In the genomic region with DNA sequence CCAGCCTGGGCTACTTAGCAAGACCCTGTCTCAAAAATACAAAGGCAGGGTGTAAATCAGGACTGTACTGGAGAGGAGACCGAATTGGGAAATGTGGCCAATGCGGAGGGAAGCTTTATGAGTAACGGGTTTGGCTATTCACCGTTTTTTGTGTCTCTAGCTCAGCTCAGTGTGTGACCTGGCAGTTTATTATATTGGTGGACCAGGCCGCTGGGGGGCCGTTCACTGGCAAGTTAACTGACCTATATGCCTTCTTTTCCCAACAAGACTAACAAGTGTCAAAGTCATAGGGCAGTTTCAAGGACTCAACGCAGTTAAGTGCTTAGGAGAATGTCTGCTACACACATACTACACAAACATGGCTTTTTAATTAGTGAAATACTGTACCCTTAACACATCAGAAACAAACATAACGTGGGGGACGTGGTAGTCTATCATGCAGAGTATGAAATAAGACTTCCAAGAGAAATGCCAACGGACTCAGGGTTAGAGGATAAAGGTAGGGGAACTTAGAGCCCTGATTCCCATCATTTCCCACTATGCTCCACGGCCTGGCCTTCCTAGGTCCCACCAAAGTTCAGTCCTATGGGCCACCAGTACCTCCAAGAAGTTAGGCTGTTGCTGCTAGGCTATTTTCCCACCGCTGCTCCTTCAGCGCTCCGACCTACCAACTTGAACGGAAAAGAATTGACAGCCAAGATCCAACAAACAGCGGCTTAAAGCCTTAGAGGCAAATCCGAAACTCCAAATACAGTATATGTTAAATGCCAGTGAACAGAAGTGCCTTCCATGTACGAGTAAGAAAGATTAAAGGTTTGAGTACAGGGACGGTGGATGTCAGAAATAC, we compare ENCODE assay signal across 8 mouse cellular contexts. TPM values are rescaled to one million over a fixed set of nuclear protein-coding genes. Genes with fewer than 3 reads are reported as not detected.
DNase-seq lines count a peak whose midpoint lies in the region; ATAC-seq and TF ChIP-seq lines count a peak whose summit lies in the region.

No protein-coding gene starts in this region.

- no peak for ATAC-seq in forebrain, embryonic 15.5 days (replicated peaks)
- no peak for ATAC-seq in liver, embryonic 14.5 days (ENCODE audit: insufficient read depth)
- ATAC-seq in erythroid progenitor cell, adult 5-6 weeks (replicated peaks; ENCODE audit: low FRiP score, poor library complexity, severe bottlenecking), result no peak

- 45% methylated on average over 19 of the region's 19 CpGs for WGBS in forebrain, embryonic 15.5 days
- WGBS in liver, embryonic 14.5 days (ENCODE audit: insufficient replicate concordance), result 43% methylated on average over 19 of the region's 19 CpGs

- H3K4me1 ChIP-seq in E14TG2a.4 (replicated peaks; ENCODE audit: low read depth, low read length), result peaks cover 36% of the 10 kb centered on the region
- peaks cover 27% of the 10 kb centered on the region for H3K4me1 ChIP-seq in forebrain, embryonic 15.5 days
- peaks cover 4 to 9% of the 10 kb centered on the region in 2 experiments; a peak in 2 of 4 replicates for H3K4me1 ChIP-seq in liver, embryonic 14.5 days (replicated peaks; ENCODE audit: control insufficient read depth in 2 of 2, insufficient read depth in 2 of 2, low read length in 1 of 2)

- no peaks in the 10 kb centered on the region for H3K27me3 ChIP-seq in E14TG2a.4 (ENCODE audit: insufficient read depth, low read length)
- H3K27me3 ChIP-seq in forebrain, embryonic 15.5 days, result no peaks in the 10 kb centered on the region
- H3K27me3 ChIP-seq in liver, embryonic 14.5 days (ENCODE audit: control insufficient read depth, insufficient read depth, low read length), result no peaks in the 10 kb centered on the region

- peaks cover 27% of the 10 kb centered on the region for H3K36me3 ChIP-seq in E14TG2a.4 (ENCODE audit: insufficient read depth, low read length)
- peaks cover 17% of the 10 kb centered on the region for H3K36me3 ChIP-seq in forebrain, embryonic 15.5 days
- H3K36me3 ChIP-seq in liver, embryonic 14.5 days (replicated peaks; ENCODE audit: control insufficient read depth, insufficient read depth, low read depth), result peaks cover 20% of the 10 kb centered on the region

- DNase-seq in embryo, embryonic 10 days (ENCODE audit: low spot score), result peak; percentile 7
- DNase-seq in embryo, embryonic 10.5 days (ENCODE audit: low spot score), result no peak
- no peak for DNase-seq in liver, embryonic 14.5 days (ENCODE audit: low read depth in 3 of 3, low spot score in 3 of 3)
- DNase-seq in thymus, postnatal 25 days, result no peak
- DNase-seq in right cerebral cortex, postnatal 36 days (ENCODE audit: low spot score in 2 of 2), result no peak

- H3K4me3 ChIP-seq in E14TG2a.4 (replicated peaks; ENCODE audit: low read length), result peak overlapping the region; percentile 76
- H3K4me3 ChIP-seq in forebrain, embryonic 15.5 days, result peak overlapping the region; percentile 74
- H3K4me3 ChIP-seq in liver, embryonic 14.5 days (ENCODE audit: insufficient read depth in 1 of 2, low read depth in 2 of 2, low read length in 2 of 2), result peak overlapping the region; percentile 87 to 89

- peak overlapping the region; percentile 97 for H3K27ac ChIP-seq in forebrain, embryonic 15.5 days (replicated peaks)
- H3K27ac ChIP-seq in liver, embryonic 14.5 days, result peak overlapping the region; percentile 41

- no peak for TF ChIP-seq EP300 in liver, embryonic 14.5 days (IDR thresholded peaks at IDR 0.05; ENCODE audit: low read depth)

- H3K9me3 ChIP-seq in E14TG2a.4 (ENCODE audit: low read length), result no peaks in the 10 kb centered on the region
- H3K9me3 ChIP-seq in forebrain, embryonic 15.5 days, result no peaks in the 10 kb centered on the region
- H3K9me3 ChIP-seq in liver, embryonic 14.5 days (ENCODE audit: control insufficient read depth, low read length), result no peaks in the 10 kb centered on the region

- peak overlapping the region; percentile 70 for H3K4me2 ChIP-seq in forebrain, embryonic 15.5 days (replicated peaks)
- H3K4me2 ChIP-seq in liver, embryonic 14.5 days (ENCODE audit: low read depth), result peak overlapping the region; percentile 95

- no peak for TF ChIP-seq CTCF in E14TG2a.4 (conservative IDR thresholded peaks at IDR 0.05; ENCODE audit: low read length)
- TF ChIP-seq CTCF in liver, embryonic 14.5 days (IDR thresholded peaks at IDR 0.05; ENCODE audit: low read depth), result no peak

- H3K9ac ChIP-seq in forebrain, embryonic 15.5 days (replicated peaks), result peak overlapping the region; percentile 99
- peak overlapping the region; percentile 87 for H3K9ac ChIP-seq in liver, embryonic 14.5 days (replicated peaks)

RNA-seq across cellular contexts. Expression of a gene that starts 1.1 kb away (rescaled TPM):
- 381 and 396 TPM in 2 replicates for polyA plus RNA-seq in forebrain, embryonic 15.5 days (2015; fragmentation: Nextera tagmentation; extraction: Ambion mirVana)
- polyA plus RNA-seq in liver, embryonic 14.5 days (2012; rRNA removed), result 25.8 and 38.3 TPM in 2 replicates
- 152 and 153 TPM in 2 replicates for polyA plus RNA-seq in liver, embryonic 14.5 days (2014; fragmentation: Nextera tagmentation; extraction: Ambion mirVana)
- 49.4 and 63.3 TPM in 2 replicates for total RNA-seq in erythroid progenitor cell, adult 5-6 weeks (2015; ENCODE audit: low replicate concordance)
- total RNA-seq in erythroid progenitor cell, adult 5-6 weeks (2017; ENCODE audit: low replicate concordance), result 26.5 and 36.8 TPM in 2 replicates

RNA-seq across cellular contexts. Expression of a gene that starts 32.2 kb away (rescaled TPM):
- 181 and 182 TPM in 2 replicates for polyA plus RNA-seq in forebrain, embryonic 15.5 days (2015; fragmentation: Nextera tagmentation; extraction: Ambion mirVana)
- polyA plus RNA-seq in liver, embryonic 14.5 days (2012; rRNA removed), result 49.0 and 97.9 TPM in 2 replicates
- 69.3 and 78.5 TPM in 2 replicates for polyA plus RNA-seq in liver, embryonic 14.5 days (2014; fragmentation: Nextera tagmentation; extraction: Ambion mirVana)
- total RNA-seq in erythroid progenitor cell, adult 5-6 weeks (2015; ENCODE audit: low replicate concordance), result 547 and 759 TPM in 2 replicates
- 386 and 437 TPM in 2 replicates for total RNA-seq in erythroid progenitor cell, adult 5-6 weeks (2017; ENCODE audit: low replicate concordance)

RNA-seq across cellular contexts. Expression of a gene that starts 53.3 kb away (rescaled TPM):
- polyA plus RNA-seq in forebrain, embryonic 15.5 days (2015; fragmentation: Nextera tagmentation; extraction: Ambion mirVana), result 63.4 and 65.4 TPM in 2 replicates
- polyA plus RNA-seq in liver, embryonic 14.5 days (2012; rRNA removed), result 10.3 and 10.7 TPM in 2 replicates
- 16.5 and 18.0 TPM in 2 replicates for polyA plus RNA-seq in liver, embryonic 14.5 days (2014; fragmentation: Nextera tagmentation; extraction: Ambion mirVana)
- total RNA-seq in erythroid progenitor cell, adult 5-6 weeks (2015; ENCODE audit: low replicate concordance), result 1.7 and 4.0 TPM in 2 replicates
- total RNA-seq in erythroid progenitor cell, adult 5-6 weeks (2017; ENCODE audit: low replicate concordance), result 4.9 and 9.8 TPM in 2 replicates

RNA-seq across cellular contexts. Expression of a gene that starts 53.6 kb away (rescaled TPM):
- 49.2 and 53.0 TPM in 2 replicates for polyA plus RNA-seq in forebrain, embryonic 15.5 days (2015; fragmentation: Nextera tagmentation; extraction: Ambion mirVana)
- polyA plus RNA-seq in liver, embryonic 14.5 days (2012; rRNA removed), result 12.1 and 18.6 TPM in 2 replicates
- 29.8 and 31.0 TPM in 2 replicates for polyA plus RNA-seq in liver, embryonic 14.5 days (2014; fragmentation: Nextera tagmentation; extraction: Ambion mirVana)
- 2.9 and 34.2 TPM in 2 replicates for total RNA-seq in erythroid progenitor cell, adult 5-6 weeks (2015; ENCODE audit: low replicate concordance)
- total RNA-seq in erythroid progenitor cell, adult 5-6 weeks (2017; ENCODE audit: low replicate concordance), result 4.9 and 20.8 TPM in 2 replicates
